Mouse (Mus musculus) heart, postnatal 0 days (tissue): Measurements from ENCODE around the gene Khsrp.

ENCODE experiments used
- CTCF ChIP-seq: IDR thresholded peaks from 2 replicates; pipeline ENCODE4 v1.5.1; 2016; ENCODE audit warnings: antibody characterized with exemption, control low read depth, low read depth
- EP300 ChIP-seq: IDR thresholded peaks from 2 replicates; pipeline ENCODE4 v1.6.1; 2016; ENCODE audit warnings: antibody characterized with exemption, low read depth

DNA sequence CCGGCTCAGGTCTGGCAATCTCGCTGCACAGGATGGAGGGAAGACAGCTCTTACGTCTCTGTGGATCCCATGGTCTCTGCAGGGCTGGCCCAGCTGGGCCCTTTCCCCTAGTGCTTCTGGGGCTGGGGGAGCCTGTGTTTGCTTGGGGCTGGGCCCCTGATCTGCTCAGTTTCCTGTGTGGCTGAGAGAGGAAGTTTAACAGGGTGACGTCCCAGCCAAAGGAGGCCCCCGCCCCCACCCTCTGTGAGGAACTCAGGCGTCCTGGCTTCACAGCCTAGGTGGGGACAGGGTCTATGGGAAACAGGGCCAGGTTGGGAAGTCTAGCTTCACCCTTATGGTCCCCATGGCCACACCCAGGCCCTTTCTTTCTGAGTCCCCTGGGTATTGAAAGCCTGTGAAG is 47.0 kb upstream of the Khsrp start, which contains the start of gene Dennd1c:
- TF ChIP-seq CTCF: no peak
- TF ChIP-seq EP300: no peak
